Mouse (Mus musculus) limb, embryonic 13.5 days (tissue): Measurements from ENCODE around the gene Arpp19. TPM values are rescaled to one million over a fixed set of nuclear protein-coding genes. Genes with fewer than 3 reads are reported as not detected.

Source experiments
- ATAC-seq: fragments of 200-750 bp; cut with Nextera tagmentation; 2 replicates; pipeline ENCODE4 v1.8.0; 2017; ENCODE audit warnings: low read depth, moderate number of reproducible peaks, moderate TSS enrichment; ENCODE audit not compliant: low FRiP score
- H3K27ac ChIP-seq: fragments of 300-500 bp; sonication (generic); 2 replicates; pipeline ENCODE4 v1.5.1; 2015; ENCODE audit warnings: inconsistent platforms, mild to moderate bottlenecking, moderate library complexity
- H3K27me3 ChIP-seq: fragments of 300-500 bp; sonication (generic); 2 replicates; pipeline ENCODE4 v1.6.1; 2015; ENCODE audit warnings: mild to moderate bottlenecking, inconsistent platforms
- H3K36me3 ChIP-seq: fragments of 300-500 bp; sonication (generic); 2 replicates; pipeline ENCODE4 v1.6.1; 2015; ENCODE audit warnings: inconsistent platforms, mild to moderate bottlenecking, moderate library complexity
- H3K4me1 ChIP-seq: fragments of 300-500 bp; sonication (generic); 2 replicates; pipeline ENCODE4 v1.6.1; 2015; ENCODE audit warnings: inconsistent platforms
- H3K4me2 ChIP-seq: fragments of 300-500 bp; sonication (generic); replicated peaks from 2 replicates; pipeline ENCODE4 v1.6.1; 2015; ENCODE audit warnings: inconsistent platforms, mild to moderate bottlenecking, moderate library complexity
- H3K4me3 ChIP-seq: fragments of 300-500 bp; sonication (generic); 2 replicates; pipeline ENCODE4 v1.5.1; 2015; ENCODE audit warnings: moderate library complexity, mild to moderate bottlenecking, inconsistent platforms
- H3K9ac ChIP-seq: fragments of 300-500 bp; sonication (generic); 2 replicates; pipeline ENCODE4 v1.6.1; 2015; ENCODE audit warnings: mild to moderate bottlenecking, inconsistent platforms
- H3K9me3 ChIP-seq: fragments of 300-500 bp; sonication (generic); 2 replicates; pipeline ENCODE4 v1.6.1; 2016; ENCODE audit warnings: inconsistent platforms
- WGBS: fragments of 180-500 bp; shearing (Covaris S2); methylation state at CpG from one replicate; pipeline ENCODE4 v1.1.7; 2015; 5-methylcytosine and 5-hydroxymethylcytosine counted together
- polyA plus RNA-seq: library from polyadenylated mRNA; unstranded; fragments of >200 nt; fragmentation: Nextera tagmentation; extraction: Ambion mirVana; gene quantifications from 2 replicates; pipeline ENCODE4 v1.2.1, GENCODE M21; 2015

The Arpp19 gene
- polyA plus RNA-seq, 1 experiment from 2014 or later: 293 TPM

DNA sequence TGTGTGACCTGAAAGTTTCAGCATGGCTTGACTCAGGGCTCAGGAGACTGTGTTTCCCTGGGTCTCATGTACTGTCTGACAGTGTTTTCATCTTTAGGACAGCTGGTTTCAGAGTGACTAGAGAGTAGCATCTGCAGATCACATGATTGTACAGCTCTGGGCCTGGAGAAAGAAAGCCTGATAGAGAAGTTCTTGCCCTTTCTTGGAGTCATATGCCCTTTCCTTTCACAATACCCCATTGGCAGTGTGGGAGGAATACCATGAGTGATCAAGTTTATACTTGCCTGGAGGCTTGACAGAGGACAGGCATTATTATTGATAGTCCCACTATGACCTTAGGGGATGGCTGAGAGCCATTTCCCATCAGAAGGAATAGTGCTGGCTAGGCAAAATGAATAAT, 39.8 kb downstream of the Arpp19 start:
- no peaks in the 10 kb centered on the region for H3K9me3 ChIP-seq
- H3K4me3 ChIP-seq: no peak overlapping the region
- no peak overlapping the region for H3K27ac ChIP-seq
- H3K27me3 ChIP-seq: no peaks in the 10 kb centered on the region
- ATAC-seq: no peak
- no peak overlapping the region for H3K9ac ChIP-seq
- H3K4me1 ChIP-seq: peaks cover 4% of the 10 kb centered on the region; the same call in 1 of the 2 replicates
- H3K4me2 ChIP-seq: no peak overlapping the region
- no peaks in the 10 kb centered on the region for H3K36me3 ChIP-seq

DNA sequence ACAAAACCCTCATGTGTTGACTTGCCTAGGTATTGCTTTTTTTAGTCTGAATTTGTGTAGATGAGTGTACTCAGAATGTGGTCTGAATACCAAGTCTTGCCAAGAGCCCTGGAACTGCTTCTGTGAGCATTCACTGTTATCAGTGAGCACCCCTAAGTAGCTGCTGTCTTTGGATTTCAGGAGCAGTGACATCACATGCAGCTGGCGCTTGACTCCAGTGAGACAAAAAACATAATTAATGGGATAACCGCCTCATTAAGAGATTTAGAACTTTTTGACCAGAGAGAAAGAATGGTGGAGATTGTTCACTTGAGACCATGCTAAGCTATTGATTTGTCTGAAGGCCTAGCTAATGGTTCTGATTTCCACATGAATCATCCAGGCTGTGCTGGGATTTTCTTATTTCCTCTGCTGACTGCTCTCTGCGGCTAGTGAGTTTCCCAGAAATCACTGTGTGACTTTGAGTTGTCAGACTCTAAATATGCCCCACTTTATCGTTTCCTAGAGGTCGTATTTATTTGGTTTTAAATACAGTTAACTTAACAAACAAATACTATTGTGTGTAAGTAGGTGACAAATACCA, 47.9 kb downstream of the Arpp19 start:
- no peaks in the 10 kb centered on the region for H3K27me3 ChIP-seq
- H3K9me3 ChIP-seq: no peaks in the 10 kb centered on the region
- WGBS: 78% methylated on average over 5 of the region's 5 CpGs
- no peak overlapping the region for H3K4me3 ChIP-seq
- no peak overlapping the region for H3K9ac ChIP-seq
- ATAC-seq: no peak
- H3K4me1 ChIP-seq: no peaks in the 10 kb centered on the region
- no peak overlapping the region for H3K4me2 ChIP-seq
- H3K27ac ChIP-seq: no peak overlapping the region
- no peaks in the 10 kb centered on the region for H3K36me3 ChIP-seq

DNA sequence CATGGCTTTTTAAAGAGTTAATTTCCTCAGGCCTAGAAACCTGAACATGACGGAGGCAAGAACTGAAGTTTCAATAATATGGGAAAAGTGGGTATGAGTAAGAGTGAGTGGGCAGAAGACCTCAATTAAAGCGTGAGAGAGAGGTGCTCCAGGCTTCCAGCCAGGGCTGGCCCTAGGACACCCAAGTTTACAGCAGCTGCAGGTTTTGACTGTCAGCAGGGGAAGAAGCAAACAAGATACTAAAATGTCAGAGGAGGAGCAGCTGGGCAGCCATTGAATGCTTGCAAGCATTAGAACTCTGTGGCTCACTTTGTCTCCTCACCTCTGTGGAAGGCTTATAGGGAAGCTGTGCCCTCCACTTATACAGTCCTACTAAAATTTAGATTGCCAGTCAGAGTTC, 50.4 kb downstream of the Arpp19 start:
- Histone ChIP-seq H3K27me3 (no peaks in the 10 kb centered on the region), H3K27ac (no peak overlapping the region), H3K9me3 (no peaks in the 10 kb centered on the region), H3K9ac (no peak overlapping the region), H3K4me1 (no peaks in the 10 kb centered on the region), H3K4me3 (no peak overlapping the region), H3K36me3 (no peaks in the 10 kb centered on the region), H3K4me2 (no peak overlapping the region)
- 53% methylated on average over 2 of the region's 2 CpGs for WGBS
- no peak for ATAC-seq

DNA sequence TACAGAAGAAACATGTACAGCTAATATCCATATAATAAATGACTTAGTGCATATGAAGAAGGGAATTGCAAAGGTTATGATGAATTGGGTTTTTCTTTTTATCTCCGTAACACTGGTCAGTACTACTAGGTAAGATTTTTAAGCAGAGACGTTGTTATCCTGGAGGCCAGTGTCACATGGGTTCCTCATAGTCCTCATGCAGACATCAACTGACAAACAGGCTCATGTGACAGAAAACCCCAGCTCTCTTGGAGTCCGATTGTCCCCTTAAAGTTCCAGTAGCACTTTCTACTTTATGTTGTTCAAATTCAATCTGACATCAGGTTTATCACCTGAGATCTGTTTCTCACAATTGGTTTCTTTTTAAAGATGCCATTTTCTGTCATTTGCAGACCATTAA, 51.9 kb downstream of the Arpp19 start:
- Histone ChIP-seq H3K9ac (no peak overlapping the region), H3K4me1 (no peaks in the 10 kb centered on the region), H3K4me2 (no peak overlapping the region), H3K36me3 (no peaks in the 10 kb centered on the region), H3K9me3 (no peaks in the 10 kb centered on the region), H3K27ac (no peak overlapping the region), H3K4me3 (no peak overlapping the region), H3K27me3 (no peaks in the 10 kb centered on the region)
- no peak for ATAC-seq
- 83% methylated on average over 3 of the region's 3 CpGs for WGBS

DNA sequence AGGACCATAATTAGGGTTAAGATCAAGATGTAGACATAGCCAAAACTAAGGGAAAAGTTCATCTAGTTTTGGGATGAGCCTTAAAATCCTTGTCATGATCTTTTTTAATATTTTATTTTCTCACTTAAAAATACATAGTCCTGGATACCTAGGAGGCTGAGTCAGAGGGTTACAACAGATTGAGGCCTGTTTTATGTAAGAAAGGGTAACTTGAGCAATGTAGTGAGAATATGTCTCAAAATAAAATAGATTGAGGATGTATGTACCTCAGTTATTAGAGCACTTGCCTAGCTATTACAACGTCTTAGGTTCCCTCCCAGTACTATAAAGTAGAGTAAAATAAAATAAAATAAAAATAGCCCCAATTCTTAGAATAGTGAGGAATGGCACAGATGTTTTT, 54.7 kb downstream of the Arpp19 start:
- Histone ChIP-seq H3K27ac (no peak overlapping the region), H3K27me3 (no peaks in the 10 kb centered on the region), H3K4me2 (no peak overlapping the region), H3K4me3 (no peak overlapping the region), H3K4me1 (no peaks in the 10 kb centered on the region), H3K36me3 (no peaks in the 10 kb centered on the region), H3K9ac (no peak overlapping the region), H3K9me3 (no peaks in the 10 kb centered on the region)
- 64% methylated on average over 1 of the region's 1 CpGs for WGBS
- ATAC-seq: no peak

DNA sequence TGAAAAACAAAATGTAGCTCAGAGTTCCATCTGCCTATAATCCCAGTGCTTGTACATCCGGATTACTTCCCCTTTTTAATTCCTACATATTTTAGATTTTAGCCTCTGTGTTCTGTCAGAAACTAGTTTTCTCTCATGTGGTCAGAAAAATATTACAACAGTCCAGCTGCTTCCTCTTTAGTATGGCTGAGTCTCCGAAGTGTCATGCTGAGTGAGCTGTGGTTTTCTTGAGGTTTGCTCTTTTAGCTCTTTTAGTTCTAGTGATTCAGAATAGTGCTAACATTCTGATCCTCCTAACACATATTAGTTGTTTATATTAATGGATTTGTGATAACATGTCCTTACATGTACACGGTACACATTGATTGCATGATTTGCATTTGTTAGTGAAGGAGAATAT, 57.3 kb downstream of the Arpp19 start:
- H3K4me1 ChIP-seq: no peaks in the 10 kb centered on the region
- no peaks in the 10 kb centered on the region for H3K9me3 ChIP-seq
- H3K27me3 ChIP-seq: no peaks in the 10 kb centered on the region
- no peak overlapping the region for H3K4me3 ChIP-seq
- H3K36me3 ChIP-seq: no peaks in the 10 kb centered on the region
- H3K9ac ChIP-seq: no peak overlapping the region
- ATAC-seq: no peak
- WGBS: 79% methylated on average over 3 of the region's 3 CpGs
- H3K4me2 ChIP-seq: no peak overlapping the region
- H3K27ac ChIP-seq: no peak overlapping the region

DNA sequence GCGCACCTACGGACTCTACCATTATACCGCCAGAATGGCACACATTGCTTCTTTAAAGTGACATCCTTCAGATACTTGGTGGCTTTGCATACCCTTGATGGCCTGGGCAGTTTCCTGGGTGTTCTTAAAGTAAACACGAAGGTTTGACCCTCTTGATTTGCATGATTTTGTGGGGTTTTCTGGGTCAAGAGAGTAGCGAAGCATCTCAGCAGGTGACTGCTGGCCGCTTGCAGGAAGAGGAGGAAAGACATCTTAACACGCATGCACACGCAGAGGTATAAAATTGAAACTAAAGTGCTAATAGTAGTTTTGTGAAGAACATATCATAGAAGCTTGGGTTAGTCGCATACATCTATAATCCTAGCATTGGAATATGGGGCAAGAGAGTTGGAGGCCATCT, 61.5 kb downstream of the Arpp19 start:
- no peaks in the 10 kb centered on the region for H3K9me3 ChIP-seq
- ATAC-seq: no peak
- no peak overlapping the region for H3K4me3 ChIP-seq
- no peaks in the 10 kb centered on the region for H3K4me1 ChIP-seq
- H3K27ac ChIP-seq: no peak overlapping the region
- no peak overlapping the region for H3K4me2 ChIP-seq
- WGBS: 95% methylated on average over 9 of the region's 9 CpGs
- no peaks in the 10 kb centered on the region for H3K27me3 ChIP-seq
- H3K36me3 ChIP-seq: no peaks in the 10 kb centered on the region
- no peak overlapping the region for H3K9ac ChIP-seq

DNA sequence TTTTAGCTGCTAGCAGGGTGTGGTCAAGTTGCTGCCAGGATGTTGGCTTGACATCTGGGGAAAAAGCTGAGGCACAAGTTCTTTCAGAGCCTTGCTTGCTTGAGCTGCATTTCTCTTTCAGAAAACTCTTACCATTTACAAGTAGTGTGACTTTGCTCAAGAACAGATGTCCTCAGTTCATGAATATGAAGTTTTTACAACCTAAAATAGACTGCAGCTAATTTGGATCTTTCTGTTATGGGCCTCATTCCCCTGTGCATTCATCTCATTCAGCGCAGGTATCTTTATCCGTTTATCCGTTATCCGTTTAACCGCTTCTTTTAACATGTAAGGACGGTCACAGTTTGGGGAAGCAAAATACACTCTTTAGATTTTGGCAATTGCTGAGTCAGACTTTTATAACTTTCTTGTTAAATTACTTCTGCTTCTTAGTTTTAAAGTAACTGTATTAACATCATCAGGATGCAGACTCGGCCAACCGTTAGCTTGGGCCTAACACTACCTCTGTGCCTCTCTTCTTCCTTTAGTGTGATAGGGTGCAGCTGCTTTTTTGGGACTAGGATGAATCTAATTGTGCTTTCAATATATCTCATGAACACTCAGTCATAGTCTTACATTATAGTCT, 62.9 kb downstream of the Arpp19 start:
- no peaks in the 10 kb centered on the region for H3K4me1 ChIP-seq
- no peak for ATAC-seq
- no peak overlapping the region for H3K27ac ChIP-seq
- 82% methylated on average over 8 of the region's 8 CpGs for WGBS
- no peaks in the 10 kb centered on the region for H3K9me3 ChIP-seq
- H3K27me3 ChIP-seq: no peaks in the 10 kb centered on the region
- no peaks in the 10 kb centered on the region for H3K36me3 ChIP-seq
- no peak overlapping the region for H3K4me3 ChIP-seq
- H3K4me2 ChIP-seq: no peak overlapping the region
- H3K9ac ChIP-seq: no peak overlapping the region

DNA sequence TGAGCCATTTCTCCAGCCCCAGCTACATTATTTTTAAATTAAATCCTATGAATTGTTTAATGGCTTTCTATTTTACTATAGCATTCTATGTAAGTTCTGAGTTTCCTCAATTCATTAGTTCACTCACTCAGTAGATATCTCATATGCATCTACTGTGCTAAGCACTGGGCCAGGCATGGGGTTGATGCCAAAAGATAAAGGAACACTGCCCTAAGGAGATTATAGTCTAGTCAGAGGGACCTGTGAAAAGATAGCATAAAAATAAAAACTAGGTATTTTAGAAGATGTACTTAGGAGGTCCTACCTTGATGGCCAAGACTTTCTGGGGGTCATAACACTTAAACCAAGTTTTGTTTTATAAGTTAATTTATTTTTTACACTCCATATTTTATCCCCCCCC, 64.7 kb downstream of the Arpp19 start:
- no peaks in the 10 kb centered on the region for H3K36me3 ChIP-seq
- no peaks in the 10 kb centered on the region for H3K27me3 ChIP-seq
- H3K9ac ChIP-seq: no peak overlapping the region
- no peak overlapping the region for H3K27ac ChIP-seq
- no peaks in the 10 kb centered on the region for H3K9me3 ChIP-seq
- H3K4me3 ChIP-seq: no peak overlapping the region
- no peaks in the 10 kb centered on the region for H3K4me1 ChIP-seq
- no peak overlapping the region for H3K4me2 ChIP-seq
- no peak for ATAC-seq

Other genes with a start within 250 kb of the Arpp19 start
- gene Onecut1, start 175.7 kb upstream of the Arpp19 start, polyA plus RNA-seq: 0.04 TPM in 1 of 2 replicates, not detected in the other
- 10.6 and 11.9 TPM in 2 replicates for gene Fam214a, start 84.7 kb upstream of the Arpp19 start, polyA plus RNA-seq
- 16.4 and 16.9 TPM in 2 replicates for gene Myo5a, start 33.4 kb downstream of the Arpp19 start, polyA plus RNA-seq
- 0.14 and 0.24 TPM in 2 replicates for gene Myo5c, start 194.4 kb downstream of the Arpp19 start, polyA plus RNA-seq